Mouse (Mus musculus): Measurements from ENCODE around the gene Unc79. TPM values are rescaled to one million over a fixed set of nuclear protein-coding genes. Genes with fewer than 3 reads are reported as not detected.

Unc79 gene
- polyA plus RNA-seq, 2 experiments: 0.12 TPM; not detected in 1

GRCm38 (mm10) chr12:102949395-102950208 is 943 bp downstream of the Unc79 start:
- Histone ChIP-seq H3K4me3 (ENCODE audit: insufficient read depth in 1 of 2, low read depth in 2 of 2, low read length in 2 of 2) (peak overlapping the region; percentile 41 to 42; a peak in 3 of 4 replicates), H3K4me2 (ENCODE audit: low read depth) (peak overlapping the region; percentile 60), H3K4me1 (replicated peaks; ENCODE audit: control insufficient read depth in 2 of 2, insufficient read depth in 2 of 2, low read length in 1 of 2) (no peaks in the 10 kb centered on the region), H3K9ac (replicated peaks) (no peak overlapping the region), H3K27me3 (ENCODE audit: control insufficient read depth, insufficient read depth, low read length) (peaks cover 11% of the 10 kb centered on the region), H3K36me3 (replicated peaks; ENCODE audit: control insufficient read depth, insufficient read depth, low read depth) (no peaks in the 10 kb centered on the region), H3K27ac (no peak overlapping the region), H3K9me3 (ENCODE audit: control insufficient read depth, low read length) (no peaks in the 10 kb centered on the region)
- DNase-seq (ENCODE audit: low read depth in 3 of 3, low spot score in 3 of 3): no peak
- no peak for TF ChIP-seq CTCF (IDR thresholded peaks at IDR 0.05; ENCODE audit: low read depth)
- TF ChIP-seq EP300 (IDR thresholded peaks at IDR 0.05; ENCODE audit: low read depth): no peak
- no peak for ATAC-seq (ENCODE audit: insufficient read depth)
- 1% methylated on average over 42 of the region's 42 CpGs for WGBS (ENCODE audit: insufficient replicate concordance)

GRCm38 (mm10) chr12:102960051-102960775 is 11.6 kb downstream of the Unc79 start:
- no peaks in the 10 kb centered on the region for H3K9me3 ChIP-seq (ENCODE audit: control insufficient read depth, low read length)
- H3K9ac ChIP-seq (replicated peaks): no peak overlapping the region
- no peak for DNase-seq (ENCODE audit: low read depth in 3 of 3, low spot score in 3 of 3)
- no peak overlapping the region for H3K4me3 ChIP-seq (ENCODE audit: insufficient read depth in 1 of 2, low read depth in 2 of 2, low read length in 2 of 2)
- no peaks in the 10 kb centered on the region for H3K4me1 ChIP-seq (replicated peaks; ENCODE audit: control insufficient read depth in 2 of 2, insufficient read depth in 2 of 2, low read length in 1 of 2)
- H3K27me3 ChIP-seq (ENCODE audit: control insufficient read depth, insufficient read depth, low read length): no peaks in the 10 kb centered on the region
- no peak overlapping the region for H3K4me2 ChIP-seq (ENCODE audit: low read depth)
- no peak for ATAC-seq (ENCODE audit: insufficient read depth)
- no peak overlapping the region for H3K27ac ChIP-seq
- H3K36me3 ChIP-seq (replicated peaks; ENCODE audit: control insufficient read depth, insufficient read depth, low read depth): no peaks in the 10 kb centered on the region
- TF ChIP-seq CTCF (IDR thresholded peaks at IDR 0.05; ENCODE audit: low read depth) (peak; percentile 29; the same call in 1 of the 2 replicates), EP300 (IDR thresholded peaks at IDR 0.05; ENCODE audit: low read depth) (no peak)
- WGBS (ENCODE audit: insufficient replicate concordance): 68% methylated on average over 7 of the region's 7 CpGs

DNA sequence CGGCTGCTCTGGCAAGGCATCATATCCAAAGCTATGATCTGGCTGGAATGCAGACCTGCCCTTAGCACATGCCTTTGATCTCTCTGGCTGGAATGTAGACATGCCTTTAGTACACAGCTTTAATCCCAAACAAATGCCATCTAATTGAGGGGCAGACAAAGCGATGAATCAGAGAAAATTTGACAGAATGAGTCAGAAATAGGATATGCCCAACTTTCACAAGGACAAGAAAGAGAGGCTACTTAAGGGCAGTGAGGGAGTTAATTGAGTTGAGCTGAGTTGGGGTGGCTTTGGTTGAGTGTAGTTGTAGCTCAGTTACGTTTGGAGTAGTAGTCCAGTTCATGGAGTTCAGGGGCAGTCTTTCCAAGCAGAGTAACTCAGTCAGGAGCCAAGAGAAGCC is 12.4 kb downstream of the Unc79 start:
- DNase-seq (ENCODE audit: low read depth in 3 of 3, low spot score in 3 of 3) (no peak), ATAC-seq (ENCODE audit: insufficient read depth) (no peak)
- Histone ChIP-seq H3K9ac (replicated peaks) (no peak overlapping the region), H3K4me2 (ENCODE audit: low read depth) (no peak overlapping the region), H3K27ac (no peak overlapping the region), H3K36me3 (replicated peaks; ENCODE audit: control insufficient read depth, insufficient read depth, low read depth) (no peaks in the 10 kb centered on the region), H3K4me3 (ENCODE audit: insufficient read depth in 1 of 2, low read depth in 2 of 2, low read length in 2 of 2) (no peak overlapping the region), H3K9me3 (ENCODE audit: control insufficient read depth, low read length) (no peaks in the 10 kb centered on the region), H3K4me1 (replicated peaks; ENCODE audit: control insufficient read depth in 2 of 2, insufficient read depth in 2 of 2, low read length in 1 of 2) (no peaks in the 10 kb centered on the region), H3K27me3 (ENCODE audit: control insufficient read depth, insufficient read depth, low read length) (no peaks in the 10 kb centered on the region)
- 39% methylated on average over 3 of the region's 3 CpGs for WGBS (ENCODE audit: insufficient replicate concordance)
- TF ChIP-seq EP300 (IDR thresholded peaks at IDR 0.05; ENCODE audit: low read depth) (no peak), CTCF (IDR thresholded peaks at IDR 0.05; ENCODE audit: low read depth) (no peak)

DNA sequence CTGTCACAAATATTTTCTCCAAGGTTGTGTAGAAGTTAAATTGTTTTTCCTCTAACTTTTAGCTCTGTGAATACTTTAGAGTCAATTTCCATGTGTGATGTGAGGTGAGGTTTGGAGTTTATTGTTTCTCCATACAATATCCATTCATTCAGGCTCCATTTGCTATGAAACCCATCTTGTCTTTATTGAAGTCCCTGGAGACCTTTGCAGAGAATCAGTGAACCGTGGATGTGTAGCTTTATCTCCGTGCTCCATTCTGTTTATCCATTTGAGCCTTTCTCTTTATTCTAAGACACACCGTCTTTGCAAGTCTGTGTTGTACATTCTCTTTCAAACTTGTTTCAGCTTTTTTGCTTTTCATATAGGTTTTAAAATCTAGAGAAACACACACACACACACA is 15.8 kb downstream of the Unc79 start:
- H3K4me1 ChIP-seq (replicated peaks; ENCODE audit: control insufficient read depth in 2 of 2, insufficient read depth in 2 of 2, low read length in 1 of 2): no peaks in the 10 kb centered on the region
- no peaks in the 10 kb centered on the region for H3K9me3 ChIP-seq (ENCODE audit: control insufficient read depth, low read length)
- no peaks in the 10 kb centered on the region for H3K27me3 ChIP-seq (ENCODE audit: control insufficient read depth, insufficient read depth, low read length)
- no peak overlapping the region for H3K27ac ChIP-seq
- no peak overlapping the region for H3K9ac ChIP-seq (replicated peaks)
- TF ChIP-seq EP300 (IDR thresholded peaks at IDR 0.05; ENCODE audit: low read depth) (no peak), CTCF (IDR thresholded peaks at IDR 0.05; ENCODE audit: low read depth) (no peak)
- H3K36me3 ChIP-seq (replicated peaks; ENCODE audit: control insufficient read depth, insufficient read depth, low read depth): no peaks in the 10 kb centered on the region
- DNase-seq (ENCODE audit: low read depth in 3 of 3, low spot score in 3 of 3) (no peak), ATAC-seq (ENCODE audit: insufficient read depth) (no peak)
- H3K4me3 ChIP-seq (ENCODE audit: insufficient read depth in 1 of 2, low read depth in 2 of 2, low read length in 2 of 2): no peak overlapping the region
- 62% methylated on average over 3 of the region's 3 CpGs for WGBS (ENCODE audit: insufficient replicate concordance)
- no peak overlapping the region for H3K4me2 ChIP-seq (ENCODE audit: low read depth)

GRCm38 (mm10) chr12:102980584-102980983 is 31.9 kb downstream of the Unc79 start:
- TF ChIP-seq EP300 (IDR thresholded peaks at IDR 0.05; ENCODE audit: low read depth) (no peak), CTCF (IDR thresholded peaks at IDR 0.05; ENCODE audit: low read depth) (no peak)
- Histone ChIP-seq H3K4me3 (ENCODE audit: insufficient read depth in 1 of 2, low read depth in 2 of 2, low read length in 2 of 2) (no peak overlapping the region), H3K4me2 (ENCODE audit: low read depth) (no peak overlapping the region), H3K27ac (no peak overlapping the region), H3K9ac (replicated peaks) (no peak overlapping the region), H3K36me3 (replicated peaks; ENCODE audit: control insufficient read depth, insufficient read depth, low read depth) (no peaks in the 10 kb centered on the region), H3K27me3 (ENCODE audit: control insufficient read depth, insufficient read depth, low read length) (no peaks in the 10 kb centered on the region), H3K9me3 (ENCODE audit: control insufficient read depth, low read length) (no peaks in the 10 kb centered on the region), H3K4me1 (replicated peaks; ENCODE audit: control insufficient read depth in 2 of 2, insufficient read depth in 2 of 2, low read length in 1 of 2) (no peaks in the 10 kb centered on the region)
- 38% methylated on average over 4 of the region's 4 CpGs for WGBS (ENCODE audit: insufficient replicate concordance)
- DNase-seq (ENCODE audit: low read depth in 3 of 3, low spot score in 3 of 3) (no peak), ATAC-seq (ENCODE audit: insufficient read depth) (no peak)
